Mouse (Mus musculus) large intestine, adult 2 months (tissue): ENCODE data around the gene Klhl5. TPM values are rescaled to one million over a fixed set of nuclear protein-coding genes. Genes with fewer than 3 reads are reported as not detected.
"Not testable (repeated sequence)": the region's sequence is repeated elsewhere in the genome, so short reads cannot be mapped to it uniquely, and the experiment has no call there.

Experiments used
- DNase-seq: peaks from one replicate; pipeline ENCODE4 v3.0.0-alpha.2; 2012; ENCODE audit warnings: low read depth, low spot score
- whole genome bisulfite sequencing: fragments of 180-500 bp; shearing (Covaris S2); methylation state at CpG from one replicate; pipeline ENCODE4 v1.1.7; 2018; 5-methylcytosine and 5-hydroxymethylcytosine counted together
- polyA plus RNA-seq: library from polyadenylated mRNA; depleted of rRNA; stranded (reverse); fragments of >200 nt; gene quantifications from 2 replicates; pipeline ENCODE4 v1.2.3, GENCODE M21; 2012

Gene Klhl5
- polyA plus RNA-seq, 1 experiment, result 8.1 TPM

- no peak for DNase-seq
- 62% methylated on average over 7 of the region's 7 CpGs for WGBS
Measured at GRCm38 (mm10) chr5:65094902-65095545, 12.3 kb upstream of the Klhl5 start.

- DNase-seq, result no peak
- WGBS, result 86% methylated on average over 3 of the region's 3 CpGs
Measured at GRCm38 (mm10) chr5:65096082-65096481, 11.3 kb upstream of the Klhl5 start.

- 21% methylated on average over 3 of the region's 3 CpGs for WGBS
- no peak for DNase-seq
Measured at GRCm38 (mm10) chr5:65096805-65097204, 10.5 kb upstream of the Klhl5 start.

GRCm38 (mm10) chr5:65097457-65097856, 9.9 kb upstream of the Klhl5 start:
- WGBS, result 45% methylated on average over 5 of the region's 5 CpGs
- DNase-seq, result no peak

- no peak for DNase-seq
- WGBS, result 92% methylated on average over 11 of the region's 11 CpGs
Measured at GRCm38 (mm10) chr5:65100002-65100401, 7.3 kb upstream of the Klhl5 start.

- no peak for DNase-seq
- 72% methylated on average over 5 of the region's 5 CpGs for WGBS
Measured at GRCm38 (mm10) chr5:65101209-65101608, 6.1 kb upstream of the Klhl5 start.

- 93% methylated on average over 6 of the region's 6 CpGs for WGBS
- no peak for DNase-seq
Measured at GRCm38 (mm10) chr5:65101621-65102020, 5.7 kb upstream of the Klhl5 start.

- DNase-seq, result no peak
- WGBS, result 83% methylated on average over 3 of the region's 3 CpGs
Measured at GRCm38 (mm10) chr5:65102026-65102640, 5.2 kb upstream of the Klhl5 start.

- 63% methylated on average over 10 of the region's 10 CpGs for WGBS
- no peak for DNase-seq
Measured at GRCm38 (mm10) chr5:65102641-65103042, 4.7 kb upstream of the Klhl5 start.

- 3% methylated on average over 42 of the region's 42 CpGs for WGBS
- no peak for DNase-seq
Measured at GRCm38 (mm10) chr5:65107773-65108432, 564 bp downstream of the Klhl5 start.

- WGBS, result 42% methylated on average over 3 of the region's 3 CpGs
- not testable (repeated sequence) for DNase-seq
Measured at GRCm38 (mm10) chr5:65112225-65112624, 4.9 kb downstream of the Klhl5 start.

- DNase-seq, result peak; percentile 48
- 36% methylated on average over 6 of the region's 6 CpGs for WGBS
Measured at GRCm38 (mm10) chr5:65113323-65113722, 6.0 kb downstream of the Klhl5 start.

GRCm38 (mm10) chr5:65116789-65117188, 9.4 kb downstream of the Klhl5 start:
- WGBS, result 91% methylated on average over 2 of the region's 2 CpGs
- DNase-seq, result no peak

GRCm38 (mm10) chr5:65119495-65119894, 12.2 kb downstream of the Klhl5 start:
- no peak for DNase-seq
- 75% methylated on average over 1 of the region's 1 CpGs for WGBS

- no peak for DNase-seq
- 60% methylated on average over 3 of the region's 3 CpGs for WGBS
Measured at GRCm38 (mm10) chr5:65119918-65120317, 12.6 kb downstream of the Klhl5 start.

GRCm38 (mm10) chr5:65122616-65123015, 15.3 kb downstream of the Klhl5 start:
- DNase-seq, result no peak

GRCm38 (mm10) chr5:65126137-65126536, 18.8 kb downstream of the Klhl5 start:
- WGBS, result 95% methylated on average over 1 of the region's 1 CpGs
- DNase-seq, result no peak

More at GRCm38 (mm10) chr5:65122616-65123015, 15.3 kb downstream of the Klhl5 start:
- 78% methylated on average over 3 of the region's 3 CpGs for WGBS

GRCm38 (mm10) chr5:65128481-65128880, 21.1 kb downstream of the Klhl5 start:
- no peak for DNase-seq
- WGBS, result 43% methylated on average over 2 of the region's 2 CpGs

GRCm38 (mm10) chr5:65130528-65131210, 23.3 kb downstream of the Klhl5 start:
- DNase-seq, result no peak
- 23% methylated on average over 12 of the region's 12 CpGs for WGBS

- no peak for DNase-seq
- 29% methylated on average over 20 of the region's 20 CpGs for WGBS
Measured at GRCm38 (mm10) chr5:65131211-65131879, 24.0 kb downstream of the Klhl5 start.
